Mouse (Mus musculus) stomach, embryonic 16.5 days (tissue): ENCODE results near the gene Asna1. TPM values are rescaled to one million over a fixed set of nuclear protein-coding genes. Genes with fewer than 3 reads are reported as not detected.

Experiments used
- ATAC-seq: fragments of 200-750 bp; cut with Nextera tagmentation; 2 replicates; pipeline ENCODE4 v1.8.0; 2017; ENCODE audit warnings: moderate number of reproducible peaks, moderate TSS enrichment; ENCODE audit not compliant: insufficient read depth, low FRiP score
- H3K27ac ChIP-seq: fragments of 300-500 bp; sonication (generic); 2 replicates; pipeline ENCODE4 v1.5.1; 2014; ENCODE audit warnings: low read length
- H3K27me3 ChIP-seq: fragments of 300-500 bp; sonication (generic); 2 replicates; pipeline ENCODE4 v1.6.1; 2014; ENCODE audit warnings: low read length, control low read depth, mixed read lengths; ENCODE audit not compliant: control insufficient read depth, insufficient read depth
- H3K36me3 ChIP-seq: fragments of 300-500 bp; sonication (generic); 2 replicates; pipeline ENCODE4 v1.6.1; 2014; ENCODE audit warnings: low read length; ENCODE audit not compliant: control insufficient read depth, insufficient read depth
- H3K4me1 ChIP-seq: fragments of 300-500 bp; sonication (generic); 2 replicates; pipeline ENCODE4 v1.6.1; 2014; ENCODE audit warnings: low read length, control low read depth, mixed read lengths; ENCODE audit not compliant: control insufficient read depth, insufficient read depth
- H3K4me2 ChIP-seq: fragments of 300-500 bp; sonication (generic); 2 replicates; pipeline ENCODE4 v1.6.1; 2014; ENCODE audit warnings: low read depth, low read length, mixed read lengths
- H3K4me3 ChIP-seq: fragments of 300-500 bp; sonication (generic); replicated peaks from 2 replicates; pipeline ENCODE4 v1.5.1; 2014; ENCODE audit warnings: mild to moderate bottlenecking, low read length
- H3K9ac ChIP-seq: fragments of 300-500 bp; sonication (generic); 2 replicates; pipeline ENCODE4 v1.6.1; 2014; ENCODE audit warnings: low read length
- H3K9me3 ChIP-seq: fragments of 300-500 bp; sonication (generic); replicated peaks from 2 replicates; pipeline ENCODE4 v1.6.1; 2016; ENCODE audit warnings: low read length, control low read depth; ENCODE audit not compliant: control insufficient read depth
- WGBS: fragments of 180-500 bp; shearing (Covaris S2); extraction: QIAGEN DNeasy Blood & Tissue Kit; methylation state at CpG from one replicate; pipeline ENCODE4 v1.1.7; 2014; 5-methylcytosine and 5-hydroxymethylcytosine counted together
- polyA plus RNA-seq: library from polyadenylated mRNA; unstranded; fragments of >200 nt; fragmentation: Nextera tagmentation; extraction: Ambion mirVana; gene quantifications from 2 replicates; pipeline ENCODE4 v1.2.1, GENCODE M21; 2015

Asna1 gene
- polyA plus RNA-seq, 1 experiment from 2014 or later: 108 TPM

- H3K27me3 ChIP-seq: peaks cover 20% of the 10 kb centered on the region
- H3K9me3 ChIP-seq: no peaks in the 10 kb centered on the region
- peak; percentile 70; the same call in 1 of the 2 replicates for ATAC-seq
- peak overlapping the region; percentile 62 for H3K9ac ChIP-seq
- peak overlapping the region; percentile 38 for H3K4me3 ChIP-seq
- H3K4me2 ChIP-seq: peak overlapping the region; percentile 70
- H3K36me3 ChIP-seq: no peaks in the 10 kb centered on the region
- peaks cover 7% of the 10 kb centered on the region for H3K4me1 ChIP-seq
- H3K27ac ChIP-seq: no peak overlapping the region
- 3% methylated on average over 26 of the region's 26 CpGs for WGBS
These were observed 11.7 kb downstream of the Asna1 start for GRCm38 (mm10) chr8:85013230-85013840.

- no peak overlapping the region for H3K9ac ChIP-seq
- H3K9me3 ChIP-seq: no peaks in the 10 kb centered on the region
- H3K27ac ChIP-seq: no peak overlapping the region
- 13% methylated on average over 28 of the region's 28 CpGs for WGBS
- no peaks in the 10 kb centered on the region for H3K36me3 ChIP-seq
- peaks cover 20% of the 10 kb centered on the region for H3K27me3 ChIP-seq
- no peaks in the 10 kb centered on the region; the same call in 1 of the 2 replicates for H3K4me1 ChIP-seq
- H3K4me3 ChIP-seq: no peak overlapping the region
- H3K4me2 ChIP-seq: no peak overlapping the region
- ATAC-seq: peak; percentile 18; the same call in 1 of the 2 replicates
These were observed 13.8 kb downstream of the Asna1 start for GRCm38 (mm10) chr8:85011242-85011641.

GRCm38 (mm10) chr8:85007686-85008085 is 17.4 kb downstream of the Asna1 start:
- H3K9me3 ChIP-seq: no peaks in the 10 kb centered on the region
- H3K4me2 ChIP-seq: no peak overlapping the region
- H3K36me3 ChIP-seq: no peaks in the 10 kb centered on the region
- no peak overlapping the region for H3K27ac ChIP-seq
- WGBS: 19% methylated on average over 25 of the region's 25 CpGs
- H3K9ac ChIP-seq: no peak overlapping the region
- H3K4me1 ChIP-seq: no peaks in the 10 kb centered on the region
- H3K4me3 ChIP-seq: no peak overlapping the region
- ATAC-seq: no peak
- peaks cover 17% of the 10 kb centered on the region for H3K27me3 ChIP-seq

GRCm38 (mm10) chr8:84997649-84998295 is 27.3 kb downstream of the Asna1 start:
- WGBS: 10% methylated on average over 19 of the region's 19 CpGs
- H3K9me3 ChIP-seq: no peaks in the 10 kb centered on the region
- H3K9ac ChIP-seq: 0 out of 2 replicates have a peak overlapping the region, but pooled peaks have one; percentile 20
- peak; percentile 75; the same call in 1 of the 2 replicates for ATAC-seq
- no peaks in the 10 kb centered on the region for H3K36me3 ChIP-seq
- H3K27me3 ChIP-seq: no peaks in the 10 kb centered on the region
- H3K4me3 ChIP-seq: no peak overlapping the region
- H3K4me1 ChIP-seq: peaks cover 5% of the 10 kb centered on the region; the same call in 1 of the 2 replicates
- H3K4me2 ChIP-seq: no peak overlapping the region
- no peak overlapping the region for H3K27ac ChIP-seq

- Histone ChIP-seq H3K4me1 (peaks cover 5% of the 10 kb centered on the region; the same call in 1 of the 2 replicates), H3K9ac (no peak overlapping the region), H3K4me3 (no peak overlapping the region), H3K9me3 (no peaks in the 10 kb centered on the region), H3K27me3 (no peaks in the 10 kb centered on the region), H3K27ac (no peak overlapping the region), H3K36me3 (no peaks in the 10 kb centered on the region), H3K4me2 (no peak overlapping the region)
- WGBS: 84% methylated on average over 5 of the region's 5 CpGs
- ATAC-seq: no peak
These were observed 28.1 kb downstream of the Asna1 start for GRCm38 (mm10) chr8:84996978-84997377.

GRCm38 (mm10) chr8:84995680-84996079 is 29.4 kb downstream of the Asna1 start:
- H3K27me3 ChIP-seq: no peaks in the 10 kb centered on the region
- no peak overlapping the region for H3K4me2 ChIP-seq
- no peak overlapping the region for H3K27ac ChIP-seq
- no peak overlapping the region for H3K4me3 ChIP-seq
- H3K9ac ChIP-seq: no peak overlapping the region
- H3K4me1 ChIP-seq: peaks cover 9% of the 10 kb centered on the region; the same call in 1 of the 2 replicates
- no peaks in the 10 kb centered on the region for H3K36me3 ChIP-seq
- 42% methylated on average over 25 of the region's 25 CpGs for WGBS
- ATAC-seq: no peak
- H3K9me3 ChIP-seq: no peaks in the 10 kb centered on the region

- 88% methylated on average over 9 of the region's 9 CpGs for WGBS
- H3K36me3 ChIP-seq: no peaks in the 10 kb centered on the region
These were observed 30.7 kb downstream of the Asna1 start for GRCm38 (mm10) chr8:84994375-84994774.

GRCm38 (mm10) chr8:84990836-84991235 is 34.2 kb downstream of the Asna1 start:
- 3% methylated on average over 15 of the region's 15 CpGs for WGBS
- H3K36me3 ChIP-seq: no peaks in the 10 kb centered on the region
- H3K9me3 ChIP-seq: no peaks in the 10 kb centered on the region
- peak overlapping the region; percentile 62 for H3K4me3 ChIP-seq
- H3K27me3 ChIP-seq: no peaks in the 10 kb centered on the region
- H3K4me2 ChIP-seq: peak overlapping the region; percentile 89
- peak overlapping the region; percentile 84 for H3K9ac ChIP-seq
- peaks cover 18% of the 10 kb centered on the region for H3K4me1 ChIP-seq
- peak overlapping the region; percentile 95 for H3K27ac ChIP-seq
- peak; percentile 84 for ATAC-seq

More at GRCm38 (mm10) chr8:84994375-84994774, 30.7 kb downstream of the Asna1 start:
- Histone ChIP-seq H3K4me1 (peaks cover 13% of the 10 kb centered on the region), H3K4me3 (no peak overlapping the region), H3K27ac (no peak overlapping the region), H3K9me3 (no peaks in the 10 kb centered on the region), H3K9ac (no peak overlapping the region), H3K27me3 (no peaks in the 10 kb centered on the region), H3K4me2 (no peak overlapping the region)
- ATAC-seq: no peak

GRCm38 (mm10) chr8:84990349-84990748 is 34.7 kb downstream of the Asna1 start, which contains the start of gene Hook2:
Gene Hook2, plus strand, starts transcription at chr8:84990603.
- Histone ChIP-seq H3K27me3 (no peaks in the 10 kb centered on the region), H3K4me1 (peaks cover 16% of the 10 kb centered on the region), H3K4me3 (peak within 1 kb of the TSS; percentile 62), H3K4me2 (peak within 1 kb of the TSS; percentile 89), H3K9me3 (no peaks in the 10 kb centered on the region), H3K9ac (peak within 1 kb of the TSS; percentile 84), H3K27ac (peak within 1 kb of the TSS; percentile 95), H3K36me3 (no peaks in the 10 kb centered on the region)
- ATAC-seq: peak; percentile 92
- under 1% methylated on average over 28 of the region's 28 CpGs for WGBS
